Mouse (Mus musculus): ENCODE results near the gene Syngr2. TPM values are rescaled to one million over a fixed set of nuclear protein-coding genes. Genes with fewer than 3 reads are reported as not detected.

Syngr2 gene
- polyA plus RNA-seq, 1 experiment: 51.9 TPM

GRCm38 (mm10) chr11:117774925-117775324, 34.5 kb upstream of the Syngr2 start:
- Histone ChIP-seq H3K36me3 (ENCODE audit: control insufficient read depth, insufficient read depth, low read length, poor library complexity, severe bottlenecking) (no peaks in the 10 kb centered on the region), H3K4me1 (ENCODE audit: control insufficient read depth, insufficient read depth, low read length) (peaks cover 4% of the 10 kb centered on the region), H3K27me3 (ENCODE audit: control insufficient read depth, insufficient read depth, low read length, poor library complexity, severe bottlenecking) (no peaks in the 10 kb centered on the region), H3K27ac (ENCODE audit: insufficient read depth, low read length) (no peak overlapping the region), H3K9me3 (replicated peaks; ENCODE audit: control insufficient read depth, insufficient read depth, low read length, poor library complexity, severe bottlenecking) (no peaks in the 10 kb centered on the region), H3K4me3 (ENCODE audit: low read depth, low read length) (no peak overlapping the region), H3K9ac (ENCODE audit: low read depth, poor library complexity, severe bottlenecking) (no peak overlapping the region)
- no peak for TF ChIP-seq EP300 (IDR thresholded peaks at IDR 0.05; ENCODE audit: insufficient read depth, low read depth, low read length)
- no peak for TF ChIP-seq POLR2A (IDR thresholded peaks at IDR 0.05; ENCODE audit: insufficient read depth, low read length)
- TF ChIP-seq CTCF (IDR thresholded peaks at IDR 0.05; ENCODE audit: low read depth, low read length): no peak

- Histone ChIP-seq H3K4me3 (ENCODE audit: low read depth, low read length) (no peak overlapping the region), H3K4me1 (ENCODE audit: control insufficient read depth, insufficient read depth, low read length) (peaks cover 4% of the 10 kb centered on the region), H3K27me3 (ENCODE audit: control insufficient read depth, insufficient read depth, low read length, poor library complexity, severe bottlenecking) (no peaks in the 10 kb centered on the region), H3K9ac (ENCODE audit: low read depth, poor library complexity, severe bottlenecking) (no peak overlapping the region), H3K27ac (ENCODE audit: insufficient read depth, low read length) (no peak overlapping the region), H3K9me3 (replicated peaks; ENCODE audit: control insufficient read depth, insufficient read depth, low read length, poor library complexity, severe bottlenecking) (no peaks in the 10 kb centered on the region), H3K36me3 (ENCODE audit: control insufficient read depth, insufficient read depth, low read length, poor library complexity, severe bottlenecking) (no peaks in the 10 kb centered on the region)
- TF ChIP-seq CTCF (IDR thresholded peaks at IDR 0.05; ENCODE audit: low read depth, low read length): no peak
These were observed 33.9 kb upstream of the Syngr2 start for GRCm38 (mm10) chr11:117775540-117775939.

- TF ChIP-seq EP300 (IDR thresholded peaks at IDR 0.05; ENCODE audit: insufficient read depth, low read depth, low read length) (no peak), POLR2A (IDR thresholded peaks at IDR 0.05; ENCODE audit: insufficient read depth, low read length) (no peak), CTCF (IDR thresholded peaks at IDR 0.05; ENCODE audit: low read depth, low read length) (no peak)
- Histone ChIP-seq H3K27ac (ENCODE audit: insufficient read depth, low read length) (no peak overlapping the region), H3K4me1 (ENCODE audit: control insufficient read depth, insufficient read depth, low read length) (peaks cover 4% of the 10 kb centered on the region), H3K27me3 (ENCODE audit: control insufficient read depth, insufficient read depth, low read length, poor library complexity, severe bottlenecking) (no peaks in the 10 kb centered on the region), H3K9me3 (replicated peaks; ENCODE audit: control insufficient read depth, insufficient read depth, low read length, poor library complexity, severe bottlenecking) (no peaks in the 10 kb centered on the region), H3K36me3 (ENCODE audit: control insufficient read depth, insufficient read depth, low read length, poor library complexity, severe bottlenecking) (no peaks in the 10 kb centered on the region), H3K9ac (ENCODE audit: low read depth, poor library complexity, severe bottlenecking) (no peak overlapping the region), H3K4me3 (ENCODE audit: low read depth, low read length) (no peak overlapping the region)
These were observed 33.2 kb upstream of the Syngr2 start for GRCm38 (mm10) chr11:117776085-117776792.

- Histone ChIP-seq H3K27me3 (ENCODE audit: control insufficient read depth, insufficient read depth, low read length, poor library complexity, severe bottlenecking) (no peaks in the 10 kb centered on the region), H3K4me3 (ENCODE audit: low read depth, low read length) (no peak overlapping the region), H3K27ac (ENCODE audit: insufficient read depth, low read length) (no peak overlapping the region), H3K9ac (ENCODE audit: low read depth, poor library complexity, severe bottlenecking) (no peak overlapping the region), H3K36me3 (ENCODE audit: control insufficient read depth, insufficient read depth, low read length, poor library complexity, severe bottlenecking) (no peaks in the 10 kb centered on the region), H3K9me3 (replicated peaks; ENCODE audit: control insufficient read depth, insufficient read depth, low read length, poor library complexity, severe bottlenecking) (no peaks in the 10 kb centered on the region), H3K4me1 (ENCODE audit: control insufficient read depth, insufficient read depth, low read length) (peaks cover 4% of the 10 kb centered on the region)
- no peak for TF ChIP-seq POLR2A (IDR thresholded peaks at IDR 0.05; ENCODE audit: insufficient read depth, low read length)
These were observed 32.4 kb upstream of the Syngr2 start for GRCm38 (mm10) chr11:117777111-117777510.

- H3K9ac ChIP-seq (ENCODE audit: low read depth, poor library complexity, severe bottlenecking): no peak overlapping the region
- no peak overlapping the region for H3K27ac ChIP-seq (ENCODE audit: insufficient read depth, low read length)
- H3K4me3 ChIP-seq (ENCODE audit: low read depth, low read length): no peak overlapping the region
- peaks cover 4% of the 10 kb centered on the region for H3K4me1 ChIP-seq (ENCODE audit: control insufficient read depth, insufficient read depth, low read length)
- no peaks in the 10 kb centered on the region for H3K9me3 ChIP-seq (replicated peaks; ENCODE audit: control insufficient read depth, insufficient read depth, low read length, poor library complexity, severe bottlenecking)
- no peaks in the 10 kb centered on the region for H3K36me3 ChIP-seq (ENCODE audit: control insufficient read depth, insufficient read depth, low read length, poor library complexity, severe bottlenecking)
- TF ChIP-seq CTCF (IDR thresholded peaks at IDR 0.05; ENCODE audit: low read depth, low read length): no peak
- H3K27me3 ChIP-seq (ENCODE audit: control insufficient read depth, insufficient read depth, low read length, poor library complexity, severe bottlenecking): no peaks in the 10 kb centered on the region
These were observed 31.4 kb upstream of the Syngr2 start for GRCm38 (mm10) chr11:117778031-117778430.

- no peaks in the 10 kb centered on the region for H3K9me3 ChIP-seq (replicated peaks; ENCODE audit: control insufficient read depth, insufficient read depth, low read length, poor library complexity, severe bottlenecking)
- no peak overlapping the region for H3K27ac ChIP-seq (ENCODE audit: insufficient read depth, low read length)
- TF ChIP-seq EP300 (IDR thresholded peaks at IDR 0.05; ENCODE audit: insufficient read depth, low read depth, low read length) (no peak), CTCF (IDR thresholded peaks at IDR 0.05; ENCODE audit: low read depth, low read length) (no peak), POLR2A (IDR thresholded peaks at IDR 0.05; ENCODE audit: insufficient read depth, low read length) (no peak)
- no peaks in the 10 kb centered on the region for H3K27me3 ChIP-seq (ENCODE audit: control insufficient read depth, insufficient read depth, low read length, poor library complexity, severe bottlenecking)
- H3K9ac ChIP-seq (ENCODE audit: low read depth, poor library complexity, severe bottlenecking): peak overlapping the region; percentile 57
- H3K36me3 ChIP-seq (ENCODE audit: control insufficient read depth, insufficient read depth, low read length, poor library complexity, severe bottlenecking): no peaks in the 10 kb centered on the region
- H3K4me3 ChIP-seq (ENCODE audit: low read depth, low read length): peak overlapping the region; percentile 80; the same call in 1 of the 2 replicates
- peaks cover 4% of the 10 kb centered on the region for H3K4me1 ChIP-seq (ENCODE audit: control insufficient read depth, insufficient read depth, low read length)
These were observed 30.5 kb upstream of the Syngr2 start for GRCm38 (mm10) chr11:117778851-117779433.
